Mouse (Mus musculus) myocyte (in vitro differentiated cells): ENCODE measurements around the gene Mroh3.

Experiments
- CEBPB ChIP-seq: IDR thresholded peaks from 2 replicates; pipeline ENCODE4 v1.6.1; 2011; ENCODE audit warnings: mild to moderate bottlenecking, moderate library complexity; ENCODE audit not compliant: poor library complexity, insufficient read depth, severe bottlenecking
- E2F4 ChIP-seq: IDR thresholded peaks from one replicate; pipeline ENCODE4 v1.6.1; 2011; ENCODE audit warnings: mild to moderate bottlenecking, control low read depth, moderate library complexity; ENCODE audit not compliant: insufficient read depth
- MAX ChIP-seq: IDR thresholded peaks from one replicate; pipeline ENCODE4 v1.6.1; 2011; ENCODE audit warnings: low read depth, mild to moderate bottlenecking, control low read depth
- MYOD1 ChIP-seq, 3 experiments: IDR thresholded peaks; one replicate each; pipeline ENCODE4 v1.6.1; 2011; ENCODE audit warnings: control low read depth in 2 of 3, low read depth in 2 of 3, mild to moderate bottlenecking in 2 of 3, moderate library complexity in 1 of 3; ENCODE audit not compliant: insufficient read length in 2 of 3, control insufficient read depth in 1 of 3
- MYOG ChIP-seq, 3 experiments: IDR thresholded peaks; one replicate each; pipeline ENCODE4 v1.6.1; 2011; ENCODE audit warnings: control low read depth in 2 of 3, low read depth in 2 of 3, mild to moderate bottlenecking in 2 of 3; ENCODE audit not compliant: insufficient read length in 2 of 3, control insufficient read depth in 1 of 3, insufficient read depth in 1 of 3
- POLR2A ChIP-seq: IDR thresholded peaks from one replicate; pipeline ENCODE4 v1.6.1; 2011; ENCODE audit warnings: low read depth, mild to moderate bottlenecking, control low read depth, moderate library complexity; ENCODE audit not compliant: insufficient read length
- POLR2AphosphoS2 ChIP-seq: IDR thresholded peaks from one replicate; pipeline ENCODE4 v1.6.1; 2011; ENCODE audit warnings: low read depth, control low read depth; ENCODE audit not compliant: insufficient read length
- REST ChIP-seq: IDR thresholded peaks from one replicate; pipeline ENCODE4 v1.6.1; 2011; ENCODE audit warnings: mild to moderate bottlenecking, control low read depth, moderate library complexity; ENCODE audit not compliant: insufficient read depth, insufficient read length
- TCF12 ChIP-seq: IDR thresholded peaks from one replicate; pipeline ENCODE4 v1.6.1; 2011; ENCODE audit warnings: mild to moderate bottlenecking, control low read depth; ENCODE audit not compliant: poor library complexity, insufficient read depth, severe bottlenecking
- USF1 ChIP-seq: IDR thresholded peaks from one replicate; pipeline ENCODE4 v1.6.1; 2011; ENCODE audit warnings: low read depth, mild to moderate bottlenecking, control low read depth, moderate library complexity

DNA sequence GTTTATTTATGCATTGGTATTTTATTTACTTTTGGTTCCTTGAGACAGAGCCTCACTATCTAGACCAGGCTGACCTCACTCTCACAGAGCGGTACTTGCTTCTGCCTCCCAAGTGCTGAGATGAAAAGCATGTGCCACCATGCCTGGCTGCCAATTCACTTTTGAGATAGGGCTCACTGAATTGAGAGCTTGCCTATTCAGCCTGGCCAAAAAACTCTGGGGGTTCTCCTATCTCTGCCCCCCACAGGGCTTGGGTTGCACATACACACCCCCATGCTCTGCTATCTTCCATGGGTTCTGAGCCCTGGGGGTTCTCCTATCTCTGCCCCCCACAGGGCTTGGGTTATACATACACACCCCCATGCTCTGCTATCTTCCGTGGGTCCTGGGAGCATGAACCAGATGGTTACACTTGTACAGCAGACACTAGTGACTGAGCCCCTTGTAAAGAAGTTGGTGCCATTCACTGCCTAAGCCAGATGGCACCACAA is 33.1 kb downstream of the Mroh3 start:
- TF ChIP-seq POLR2A (no peak), TCF12 (no peak), MYOG (IDR thresholded peaks at IDR 0.05; ENCODE audit: control insufficient read depth in 1 of 3, insufficient read depth in 1 of 3, insufficient read length in 2 of 3, low read depth in 2 of 3) (no peak), MAX (no peak), USF1 (no peak), POLR2AphosphoS2 (no peak), REST (no peak), MYOD1 (IDR thresholded peaks at IDR 0.05; ENCODE audit: control insufficient read depth in 1 of 3, insufficient read length in 2 of 3, low read depth in 2 of 3) (no peak), CEBPB (no peak), E2F4 (no peak)
